Mouse (Mus musculus) R1 (cell line): ENCODE measurements at regions not wholly inside any gene's neighbourhood (a gene's known extent, or its start where the extent isn't known, plus 50 kb on each side); places are given as distances from the start of the nearest gene placed in this dataset.

Experiments used
- DNase-seq: peaks from one replicate; pipeline ENCODE4 v3.0.0-alpha.2; 2018; ENCODE audit warnings: low read depth, low spot score

DNA sequence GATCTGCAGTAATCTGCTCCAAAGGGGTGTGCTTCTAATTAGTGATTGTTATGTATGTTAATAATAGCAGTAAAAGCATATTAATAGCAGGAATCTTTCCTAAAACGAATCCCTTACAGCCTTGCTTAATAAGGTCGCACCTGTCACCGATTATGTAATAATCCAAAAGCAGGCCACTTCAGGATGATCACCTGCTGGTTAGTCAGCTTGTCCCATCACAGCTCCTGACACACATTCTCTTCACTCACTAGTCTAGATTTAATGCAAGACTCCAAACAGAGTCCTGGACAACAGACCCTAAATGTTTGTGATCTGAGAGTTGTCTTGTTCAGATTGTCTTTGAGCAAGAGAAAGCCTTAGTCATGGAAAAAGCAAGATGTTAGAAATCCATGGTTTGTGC is 85.2 kb upstream of the Kctd3 start:
- DNase-seq, result no peak

DNA sequence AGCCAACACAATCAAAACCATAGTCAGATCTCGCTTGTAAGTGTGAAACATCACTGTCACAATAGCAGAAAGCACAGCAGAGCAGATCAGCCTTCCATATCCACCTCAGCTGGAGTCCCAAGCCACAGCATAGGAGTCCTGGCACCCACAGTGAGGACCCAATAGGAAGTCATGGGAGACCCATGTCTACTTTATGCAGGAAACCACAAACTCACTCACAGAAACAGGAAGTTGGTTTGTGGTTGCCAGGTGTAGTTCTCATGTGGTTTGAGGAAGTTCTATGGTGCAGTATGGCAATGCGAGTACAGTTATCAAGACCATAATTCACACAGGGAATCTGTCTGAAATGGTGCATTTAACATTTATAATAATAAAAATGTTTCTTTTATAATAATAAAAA is 77.6 kb upstream of the Kctd3 start:
- no peak for DNase-seq

DNA sequence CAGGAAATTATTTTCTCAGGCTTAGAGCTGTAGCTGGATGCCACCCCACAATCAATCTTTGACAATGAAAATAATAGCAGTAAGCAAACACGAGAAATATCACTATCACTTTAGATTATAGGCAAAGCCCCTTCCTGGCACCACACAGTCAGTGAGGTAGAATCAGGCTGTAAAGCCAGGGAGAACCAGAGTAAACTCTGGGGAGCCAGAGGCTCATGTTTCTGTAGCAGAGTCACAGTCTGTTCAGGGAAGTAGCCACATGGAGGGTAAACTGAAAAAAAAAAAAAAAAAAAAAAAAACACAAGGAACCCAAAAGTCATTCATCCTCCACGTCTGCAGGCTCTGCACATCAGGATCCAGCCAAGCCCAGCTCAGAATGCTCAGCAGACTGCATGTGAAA is 73.6 kb upstream of the Kctd3 start:
- DNase-seq, result no peak

DNA sequence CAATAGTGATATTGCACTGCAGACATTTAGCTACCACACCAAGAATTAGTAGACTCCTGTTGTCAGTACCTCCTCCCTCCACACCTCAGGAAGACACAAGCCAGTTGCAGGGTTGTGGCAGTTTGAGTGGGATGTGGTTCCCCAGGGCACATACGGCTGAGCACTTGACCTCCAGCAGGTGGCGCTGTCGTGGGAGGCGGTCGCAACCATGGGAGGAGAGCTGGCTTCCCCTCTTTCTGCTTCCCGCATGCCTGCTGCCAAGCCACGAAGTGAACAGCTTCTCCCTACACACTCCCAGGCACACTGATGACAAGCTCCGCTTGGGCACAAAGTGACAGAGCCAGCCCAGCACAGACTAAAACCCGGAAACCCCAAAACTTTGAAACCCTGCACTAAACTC is 73.2 kb upstream of the Kctd3 start:
- DNase-seq, result peak; percentile 86

DNA sequence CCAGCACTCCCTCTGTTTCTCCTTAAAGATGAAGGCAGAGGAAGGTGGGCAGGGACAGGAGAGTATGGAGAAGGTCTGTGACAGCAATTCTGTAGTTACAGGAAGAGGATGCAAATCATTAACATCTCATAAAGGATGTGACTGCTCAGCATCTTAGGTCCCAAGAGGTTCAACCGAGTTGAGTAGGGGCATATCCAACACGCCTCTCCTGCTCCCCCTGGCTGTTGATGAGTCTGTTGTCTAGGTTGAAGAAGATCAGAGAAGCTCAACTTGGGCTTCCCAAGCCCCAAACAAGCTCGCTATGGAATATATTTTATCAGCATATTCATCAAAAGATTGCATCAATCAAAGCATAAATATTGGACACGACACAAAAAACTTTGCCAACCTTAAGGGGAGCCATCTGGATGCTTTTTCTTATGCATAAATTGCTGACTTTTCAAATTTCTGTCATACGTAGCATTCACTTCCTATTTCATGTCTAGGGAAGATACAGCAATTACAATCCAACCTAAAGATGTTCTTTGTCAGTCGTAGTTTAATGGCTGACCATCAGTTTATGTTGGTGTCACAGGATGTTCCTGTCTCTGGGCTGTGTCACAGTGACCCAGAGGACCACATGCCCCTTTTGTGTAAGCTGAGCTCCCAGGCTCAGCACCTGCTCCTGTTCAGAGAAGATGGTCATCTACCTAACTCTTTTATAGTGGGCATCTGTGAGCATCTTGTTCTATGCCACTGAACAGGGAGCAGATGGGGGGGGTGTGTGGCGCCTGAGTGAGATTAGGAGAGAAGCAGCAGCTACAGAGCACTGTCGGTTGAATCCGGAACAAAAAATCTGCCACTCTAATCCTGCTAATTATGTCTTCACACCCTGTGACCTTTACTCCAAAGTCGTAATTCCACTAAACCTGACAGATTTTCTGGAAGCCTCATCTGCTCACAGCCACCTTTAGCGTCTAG is 72.1 kb upstream of the Kctd3 start:
- no peak for DNase-seq

DNA sequence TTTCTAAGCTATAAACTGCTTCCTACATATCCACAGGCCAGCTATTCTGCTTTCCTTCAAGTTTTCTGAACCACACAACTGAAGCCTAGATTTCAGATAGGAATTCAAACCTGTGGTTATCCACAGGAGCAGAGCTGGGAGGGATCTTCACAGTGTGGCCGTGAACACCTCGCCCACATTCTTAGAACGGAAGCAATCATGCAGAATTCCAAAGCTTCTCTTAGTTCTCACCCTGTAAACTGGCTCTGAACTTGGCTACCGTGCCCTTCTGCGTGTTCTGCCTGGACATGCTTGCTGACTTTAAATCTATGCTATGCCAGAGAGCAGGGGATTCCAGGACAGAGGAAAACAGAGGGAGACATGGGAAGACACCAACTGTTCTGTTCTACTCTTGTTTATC is 70.2 kb upstream of the Kctd3 start:
- no peak for DNase-seq

DNA sequence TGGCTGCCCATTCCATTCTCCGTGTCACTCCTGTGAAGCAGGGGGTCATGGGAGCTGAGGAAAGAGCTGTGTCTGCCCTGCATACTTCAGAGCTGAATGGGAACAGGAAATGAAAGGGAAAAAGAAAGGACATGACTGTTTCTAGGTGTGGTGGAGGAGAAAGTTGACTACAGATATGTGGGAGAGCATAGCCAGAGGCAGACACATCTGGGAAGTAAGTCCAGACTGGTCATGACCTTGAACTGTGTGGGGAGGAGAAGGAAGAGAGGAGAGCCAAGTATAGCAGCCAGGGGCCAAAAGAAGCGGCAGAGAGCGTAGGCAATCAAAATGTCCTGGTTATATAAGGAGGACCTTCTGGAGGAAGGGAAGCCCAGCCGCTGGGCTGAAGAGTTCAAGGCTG is 68.6 kb upstream of the Kctd3 start:
- no peak for DNase-seq

DNA sequence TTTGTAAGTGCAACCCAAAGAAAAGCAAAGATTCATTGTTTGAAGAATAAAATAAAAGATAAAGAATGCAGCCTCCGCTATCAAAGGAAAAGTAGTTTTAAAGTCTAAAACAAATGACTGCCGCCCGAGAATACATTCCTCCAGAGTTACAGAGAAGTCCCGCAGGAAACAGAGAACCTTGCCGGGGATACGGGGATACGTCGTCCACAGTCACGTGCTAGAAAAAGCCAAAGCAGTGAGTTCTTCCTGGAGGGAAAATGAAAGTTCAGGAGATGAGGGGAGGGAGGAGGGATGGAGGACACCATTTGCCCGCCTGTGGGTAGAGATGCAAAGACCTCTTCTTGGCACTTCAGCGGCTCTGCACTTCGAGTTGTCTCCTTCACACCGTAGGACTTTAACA is 68.0 kb upstream of the Kctd3 start:
- no peak for DNase-seq

DNA sequence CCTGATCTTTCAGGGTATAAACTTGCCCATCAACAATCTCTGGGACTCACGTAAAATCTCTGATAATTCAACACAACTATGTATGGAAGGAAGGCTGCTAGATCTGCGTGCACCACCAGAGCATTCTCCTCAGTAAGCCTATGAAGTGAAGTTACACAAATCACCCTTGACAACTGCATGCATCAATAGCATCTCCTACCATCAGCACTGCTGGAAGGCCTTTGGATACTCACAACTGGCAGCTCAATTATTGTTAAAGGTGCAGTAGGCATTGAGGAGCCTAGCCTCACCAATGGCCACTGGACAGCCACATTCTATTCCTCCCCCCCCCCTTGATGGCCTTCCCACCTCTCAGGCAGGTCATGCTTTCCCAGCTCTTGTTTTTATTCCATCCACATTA is 64.9 kb upstream of the Kctd3 start:
- DNase-seq, result no peak

DNA sequence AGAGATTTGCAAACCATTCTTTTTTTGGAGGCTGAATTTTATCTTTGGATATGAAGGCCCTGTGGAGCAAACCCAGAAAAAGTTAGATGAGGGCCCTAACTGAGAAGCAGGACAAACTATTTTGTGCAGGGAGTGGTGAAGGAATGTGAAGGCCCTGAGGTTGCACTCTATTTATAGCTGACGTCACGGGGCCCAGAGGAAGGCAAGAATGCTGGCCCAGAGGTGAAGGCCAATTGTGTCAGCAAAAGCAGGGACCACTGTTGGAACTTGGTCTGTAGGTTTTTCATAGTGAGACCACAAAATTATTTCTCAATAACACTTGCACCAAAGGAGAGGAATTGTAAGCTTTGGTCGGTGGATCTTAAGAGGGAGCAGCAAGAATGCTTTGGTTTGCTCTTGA is 60.6 kb upstream of the Kctd3 start:
- DNase-seq, result no peak

DNA sequence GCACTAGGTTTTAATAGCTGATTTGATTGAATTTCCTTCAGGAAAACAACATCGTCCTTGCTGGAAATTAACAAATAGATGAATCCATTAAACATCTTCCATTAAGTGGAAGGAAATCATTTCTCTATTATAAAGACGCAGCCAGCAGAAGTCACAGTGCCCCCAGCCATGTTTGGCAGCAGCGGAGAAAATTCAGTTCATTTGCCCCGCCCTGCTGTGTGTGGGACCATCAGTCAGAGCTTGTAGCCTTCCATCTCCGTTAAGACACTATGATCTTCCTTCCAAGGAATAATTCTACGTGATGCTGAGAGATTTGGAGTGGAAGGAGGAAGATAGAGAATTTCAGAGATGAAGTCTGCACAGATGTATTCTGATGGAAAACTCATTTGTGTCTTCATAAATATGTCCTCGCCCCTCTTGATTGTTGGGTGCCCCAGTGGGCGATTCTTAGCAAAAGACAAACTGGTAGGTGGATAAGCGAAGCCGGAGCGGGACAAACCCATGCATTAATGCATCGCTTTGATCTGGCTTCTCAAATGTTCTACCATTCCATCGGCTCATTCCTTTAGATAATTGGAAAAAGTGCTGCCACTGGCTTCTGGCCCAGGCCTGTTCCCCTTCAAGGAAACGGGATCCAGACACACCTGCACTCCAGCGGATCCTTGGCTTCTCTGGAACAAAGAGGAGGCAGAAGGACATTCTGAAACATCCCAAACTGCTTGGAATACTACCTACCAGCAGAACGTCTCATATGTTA is 59.7 kb upstream of the Kctd3 start:
- DNase-seq, result no peak

DNA sequence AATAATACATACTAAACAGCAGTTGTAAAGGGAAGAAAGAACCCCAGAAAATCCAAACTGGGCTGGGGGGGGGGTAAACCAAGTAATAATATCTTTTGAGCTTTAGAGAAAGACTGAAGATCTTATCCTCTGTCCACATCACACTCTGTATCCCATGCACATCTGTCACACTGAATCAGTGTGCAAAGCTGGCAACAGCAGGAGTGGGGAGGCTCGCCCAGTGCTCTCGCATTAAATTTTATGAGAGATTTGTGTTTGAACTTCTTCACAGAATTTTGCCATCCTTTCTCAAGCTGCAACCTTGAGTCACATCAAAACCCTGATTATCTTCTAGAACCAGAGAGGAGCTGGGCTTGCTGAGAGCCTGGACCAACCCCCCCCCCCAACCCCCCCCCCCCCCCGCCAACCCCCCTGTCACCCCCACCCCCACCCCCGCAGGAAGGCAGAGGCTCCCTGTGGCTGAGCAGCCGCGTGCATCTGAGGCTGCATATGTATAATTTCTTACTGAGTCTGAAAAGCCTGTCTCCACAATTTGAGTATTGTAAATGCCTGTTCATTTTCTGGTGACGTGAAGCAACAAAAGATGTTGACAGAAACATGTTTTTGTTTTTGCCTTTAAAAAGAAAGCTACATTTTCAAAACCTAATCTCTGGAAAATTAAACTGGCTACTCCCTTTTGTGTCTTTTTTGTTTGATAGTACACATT is 59.0 kb upstream of the Kctd3 start:
- no peak for DNase-seq

DNA sequence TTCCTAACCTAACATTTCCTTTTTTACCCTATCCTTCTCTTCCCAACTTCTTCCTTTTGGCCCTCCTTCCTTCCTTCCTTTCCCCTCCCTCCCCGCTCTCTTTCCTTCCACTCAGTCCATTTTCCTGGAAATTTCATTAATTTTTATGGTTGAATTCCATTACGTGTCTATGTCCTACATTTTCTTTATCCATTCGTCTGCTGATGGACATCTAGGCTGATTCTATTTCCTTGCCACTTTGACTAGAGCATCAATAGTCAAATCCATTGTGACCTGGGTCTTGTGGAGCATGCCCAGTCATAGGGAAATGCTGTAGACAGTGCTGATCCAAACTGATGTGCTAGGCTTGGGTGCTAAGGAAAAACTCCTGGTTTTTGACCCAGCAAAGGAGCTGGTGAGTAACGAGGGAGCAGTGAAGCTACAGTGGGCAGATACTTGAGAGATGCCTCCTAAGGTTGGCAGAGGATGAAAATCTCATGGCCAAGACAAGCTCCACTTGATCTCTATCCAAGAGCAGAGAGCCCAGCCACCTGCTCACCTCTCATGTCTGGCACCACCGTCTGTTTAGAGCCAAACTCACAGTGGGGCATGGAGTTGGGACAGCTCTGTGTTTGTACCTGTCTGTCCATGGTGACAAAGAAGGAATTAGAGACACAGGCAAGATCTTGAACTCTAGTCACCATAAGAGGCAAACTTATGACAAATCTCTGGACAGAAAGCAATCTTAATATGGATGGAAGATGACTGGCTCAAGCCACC is 57.7 kb upstream of the Kctd3 start:
- no peak for DNase-seq

DNA sequence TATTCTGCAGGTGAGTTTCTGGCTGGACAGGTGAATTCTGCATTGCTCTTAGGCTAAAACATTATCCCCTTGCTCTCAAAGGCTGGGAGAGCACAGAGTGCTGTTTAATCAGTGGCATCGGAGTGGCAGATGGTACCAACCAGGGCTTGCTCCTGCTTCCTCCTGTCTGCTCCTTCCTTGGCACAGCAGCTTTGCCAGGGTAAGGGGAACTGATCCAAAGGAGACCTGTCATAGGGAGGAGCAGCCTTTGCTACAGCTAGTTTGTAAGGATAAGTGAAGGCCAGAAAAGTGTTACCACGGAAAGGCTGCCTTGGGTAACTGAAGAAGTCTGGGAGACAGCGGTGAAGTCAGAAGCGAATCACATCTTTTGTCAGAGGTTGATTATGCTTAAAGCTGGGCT is 57.0 kb upstream of the Kctd3 start:
- no peak for DNase-seq

DNA sequence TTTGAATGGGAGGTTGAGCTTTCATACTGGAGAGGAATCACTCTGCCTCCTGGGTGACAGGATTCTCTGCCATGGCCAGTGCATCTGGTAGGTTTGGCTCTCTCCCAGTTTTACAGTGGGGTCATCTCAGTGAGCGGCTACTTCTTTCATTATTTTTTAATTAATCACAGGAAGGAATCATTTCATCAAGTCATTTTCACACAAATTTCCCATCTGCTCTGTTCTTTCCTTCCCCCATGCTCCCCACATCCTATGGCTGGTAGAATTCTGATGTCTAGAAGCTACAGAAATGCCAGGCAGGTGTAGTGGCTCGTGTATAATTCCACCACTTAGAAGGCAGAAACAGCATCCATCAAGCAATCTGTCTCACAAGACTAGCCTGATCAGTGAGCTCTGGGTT is 56.1 kb upstream of the Kctd3 start:
- DNase-seq, result no peak

DNA sequence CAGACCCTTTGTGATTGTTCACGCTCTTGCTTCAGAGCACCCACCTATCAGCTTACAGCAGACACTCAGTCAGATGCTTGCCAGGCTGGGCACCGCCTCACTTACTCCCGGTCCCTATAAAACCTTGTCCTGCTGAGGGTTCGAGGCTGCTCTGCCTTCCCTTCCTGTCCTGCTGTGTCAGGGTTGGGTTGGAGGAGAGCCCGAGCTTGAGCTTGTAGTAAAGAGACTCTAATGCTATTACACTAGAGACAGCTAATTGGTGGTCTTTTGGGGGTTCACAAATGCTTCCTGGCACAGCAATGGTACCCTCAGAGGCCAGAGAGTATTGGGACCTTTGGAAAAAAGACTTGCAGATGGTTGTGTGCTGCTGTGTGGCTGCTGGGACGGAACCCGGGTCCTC is 55.6 kb upstream of the Kctd3 start:
- DNase-seq, result no peak
